Mouse (Mus musculus): ENCODE measurements around the gene Lrrc32. TPM values are rescaled to one million over a fixed set of nuclear protein-coding genes. Genes with fewer than 3 reads are reported as not detected.

Gene Lrrc32
- polyA plus RNA-seq, 1 experiment from 2014 or later = 5.7 TPM

DNA sequence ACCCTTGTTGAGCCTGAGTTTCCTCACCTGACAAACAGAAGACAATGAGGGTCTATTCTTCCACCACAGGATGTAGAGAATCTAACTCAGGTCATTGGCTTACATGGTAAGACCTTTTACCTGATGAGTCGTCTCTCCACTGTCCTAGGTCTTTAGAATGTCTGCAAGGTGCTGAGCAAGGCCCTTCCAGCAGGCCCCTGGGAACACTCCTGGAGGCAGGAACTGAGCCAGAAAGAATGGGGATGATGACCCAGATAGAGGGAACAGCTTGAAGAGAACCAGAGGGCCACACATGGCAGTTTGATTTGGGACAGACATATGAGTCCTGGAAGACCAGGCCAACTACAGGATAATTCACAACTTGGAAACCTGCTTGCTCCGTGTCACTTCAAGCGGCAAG, 53.2 kb downstream of the Lrrc32 start:
- Histone ChIP-seq H3K4me1 (peaks cover 16% of the 10 kb centered on the region; the same call in 1 of the 2 replicates), H3K36me3 (no peaks in the 10 kb centered on the region), H3K9ac (no peak overlapping the region), H3K4me2 (replicated peaks) (no peak overlapping the region), H3K27me3 (replicated peaks) (no peaks in the 10 kb centered on the region), H3K9me3 (no peaks in the 10 kb centered on the region), H3K27ac (no peak overlapping the region), H3K4me3 (no peak overlapping the region)
- ATAC-seq (ENCODE audit: low FRiP score, low read depth) = no peak
- WGBS = 89% methylated on average over 3 of the region's 3 CpGs

DNA sequence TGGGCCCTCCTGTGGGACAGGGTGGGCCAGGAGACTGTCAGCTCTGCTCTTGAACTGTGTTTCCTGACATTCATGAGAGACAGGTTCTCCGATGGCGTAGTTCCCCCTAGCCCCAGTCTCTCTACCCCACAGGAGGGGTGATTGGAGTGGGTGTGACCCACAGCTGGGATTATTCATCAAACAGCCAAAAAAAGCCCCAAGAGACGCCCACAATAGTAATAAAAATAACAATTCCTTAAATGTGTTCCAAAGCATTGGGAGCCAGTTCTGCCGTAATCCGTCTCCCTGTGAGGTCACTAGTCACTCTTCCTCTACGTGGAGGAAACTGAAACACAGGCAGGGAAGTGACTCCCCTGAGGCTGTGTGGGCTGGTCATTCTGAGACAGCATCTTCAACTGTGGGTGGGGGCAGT, 53.7 kb downstream of the Lrrc32 start:
- H3K4me3 ChIP-seq = no peak overlapping the region
- WGBS = 61% methylated on average over 6 of the region's 6 CpGs
- no peaks in the 10 kb centered on the region for H3K27me3 ChIP-seq (replicated peaks)
- H3K36me3 ChIP-seq = no peaks in the 10 kb centered on the region
- no peak for ATAC-seq (ENCODE audit: low FRiP score, low read depth)
- H3K4me2 ChIP-seq (replicated peaks) = no peak overlapping the region
- H3K9ac ChIP-seq = no peak overlapping the region
- H3K9me3 ChIP-seq = no peaks in the 10 kb centered on the region
- H3K27ac ChIP-seq = no peak overlapping the region
- H3K4me1 ChIP-seq = peaks cover 11% of the 10 kb centered on the region; the same call in 1 of the 2 replicates

DNA sequence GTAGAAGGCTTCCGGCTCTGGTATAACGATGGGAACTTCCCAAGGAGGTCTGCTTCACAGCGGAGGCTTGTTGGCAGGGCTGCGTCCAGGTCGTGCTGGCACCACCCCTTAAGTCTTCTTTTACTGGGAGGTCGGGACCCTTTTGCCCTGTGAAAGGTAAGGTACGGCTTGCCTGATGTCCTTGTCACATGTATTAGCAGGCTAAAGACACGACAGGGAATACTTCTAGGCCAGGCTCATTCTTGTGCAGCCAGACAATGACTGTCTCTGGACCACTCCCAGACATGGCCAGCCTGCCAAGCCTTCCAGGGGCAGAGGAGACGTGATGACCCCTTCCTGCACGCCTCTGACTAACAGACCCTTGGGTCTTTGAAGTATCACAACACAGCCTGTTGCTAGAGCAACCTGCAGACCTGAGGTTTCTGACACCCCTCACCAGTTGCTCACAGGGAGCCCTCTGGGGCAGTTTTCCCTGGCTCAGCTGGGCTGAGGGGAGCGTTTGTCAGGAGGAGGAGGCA, 54.8 kb downstream of the Lrrc32 start:
- Histone ChIP-seq H3K4me3 (no peak overlapping the region), H3K9me3 (no peaks in the 10 kb centered on the region), H3K4me2 (replicated peaks) (no peak overlapping the region), H3K27ac (no peak overlapping the region), H3K9ac (no peak overlapping the region), H3K4me1 (0 out of 2 replicates have a peak, but pooled peaks cover 3% of the 10 kb centered on the region), H3K36me3 (no peaks in the 10 kb centered on the region), H3K27me3 (replicated peaks) (no peaks in the 10 kb centered on the region)
- no peak for ATAC-seq (ENCODE audit: low FRiP score, low read depth)
- WGBS = 52% methylated on average over 11 of the region's 11 CpGs

DNA sequence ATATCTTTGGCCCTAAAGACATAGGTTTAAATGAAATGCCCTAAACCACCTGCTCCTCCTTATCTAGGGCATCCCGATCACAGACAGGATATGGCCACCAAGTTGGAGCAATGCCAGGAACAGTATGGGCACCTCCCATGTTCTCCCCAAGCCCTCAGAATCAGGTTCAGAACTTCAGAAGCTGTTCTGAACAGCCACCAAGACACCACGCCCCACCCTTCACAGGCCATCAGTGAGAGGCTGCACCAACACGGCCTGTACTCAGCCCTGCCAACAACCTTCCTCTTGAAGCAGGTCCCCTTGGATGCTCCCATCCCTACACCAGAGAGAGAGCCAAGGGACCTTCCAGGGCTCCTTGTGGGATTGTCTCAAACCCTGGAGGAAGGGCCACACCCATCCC, 55.5 kb downstream of the Lrrc32 start:
- H3K27me3 ChIP-seq (replicated peaks) = no peaks in the 10 kb centered on the region
- H3K9ac ChIP-seq = no peak overlapping the region
- no peak for ATAC-seq (ENCODE audit: low FRiP score, low read depth)
- H3K27ac ChIP-seq = no peak overlapping the region
- 75% methylated on average over 3 of the region's 3 CpGs for WGBS
- H3K36me3 ChIP-seq = no peaks in the 10 kb centered on the region
- H3K4me1 ChIP-seq = 0 out of 2 replicates have a peak, but pooled peaks cover 3% of the 10 kb centered on the region
- no peak overlapping the region for H3K4me3 ChIP-seq
- H3K9me3 ChIP-seq = no peaks in the 10 kb centered on the region
- H3K4me2 ChIP-seq (replicated peaks) = no peak overlapping the region

DNA sequence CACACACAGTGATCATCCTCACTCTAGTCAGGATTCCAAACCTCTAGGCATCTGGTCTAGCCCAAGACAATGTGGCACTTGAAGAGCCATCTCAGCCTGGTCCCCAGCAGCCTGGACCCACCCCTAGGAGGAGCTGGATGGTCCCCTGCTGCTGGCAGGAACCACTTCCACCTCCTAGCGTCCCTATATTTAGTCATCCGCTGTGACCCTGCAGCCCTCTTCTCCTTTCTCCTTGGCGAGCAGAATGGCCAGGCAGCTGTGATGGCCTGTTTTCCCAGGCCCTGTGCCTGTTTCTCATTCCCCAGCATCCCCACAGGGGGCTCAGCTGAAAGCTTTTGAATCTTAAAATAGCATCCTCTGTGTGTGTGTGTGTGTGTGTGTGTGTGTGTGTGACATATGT, 59.8 kb downstream of the Lrrc32 start:
- no peak overlapping the region for H3K4me3 ChIP-seq
- H3K27me3 ChIP-seq (replicated peaks) = no peaks in the 10 kb centered on the region
- H3K27ac ChIP-seq = no peak overlapping the region
- ATAC-seq (ENCODE audit: low FRiP score, low read depth) = no peak
- H3K9ac ChIP-seq = no peak overlapping the region
- no peaks in the 10 kb centered on the region for H3K4me1 ChIP-seq
- no peak overlapping the region for H3K4me2 ChIP-seq (replicated peaks)
- H3K9me3 ChIP-seq = no peaks in the 10 kb centered on the region
- WGBS = 44% methylated on average over 3 of the region's 3 CpGs
- H3K36me3 ChIP-seq = no peaks in the 10 kb centered on the region

DNA sequence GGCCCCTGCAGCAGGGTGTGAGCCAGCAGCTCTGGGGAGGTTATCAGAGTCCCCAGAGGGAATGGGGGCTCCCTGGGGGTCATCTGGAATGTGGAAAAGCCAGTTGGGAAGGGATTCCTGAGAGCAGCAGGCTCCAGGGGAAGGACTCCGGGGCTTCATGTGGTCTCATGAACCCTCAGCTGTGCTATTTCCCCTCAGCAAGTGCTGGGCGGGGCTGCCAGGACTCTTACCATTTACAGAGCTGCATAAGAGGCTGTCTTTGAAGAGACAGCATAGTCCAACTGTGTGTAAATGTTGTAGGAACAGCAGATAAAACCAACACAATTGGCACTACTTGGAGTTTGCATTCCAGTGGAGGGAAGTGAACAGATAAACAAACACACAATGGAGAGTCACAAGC, 61.5 kb downstream of the Lrrc32 start:
- Histone ChIP-seq H3K27ac (no peak overlapping the region; the same call in 1 of the 2 replicates), H3K36me3 (no peaks in the 10 kb centered on the region), H3K4me2 (replicated peaks) (no peak overlapping the region), H3K9me3 (no peaks in the 10 kb centered on the region), H3K4me1 (no peaks in the 10 kb centered on the region), H3K27me3 (replicated peaks) (no peaks in the 10 kb centered on the region), H3K4me3 (no peak overlapping the region), H3K9ac (no peak overlapping the region)
- WGBS = 46% methylated on average over 2 of the region's 2 CpGs
- ATAC-seq (ENCODE audit: low FRiP score, low read depth) = no peak

DNA sequence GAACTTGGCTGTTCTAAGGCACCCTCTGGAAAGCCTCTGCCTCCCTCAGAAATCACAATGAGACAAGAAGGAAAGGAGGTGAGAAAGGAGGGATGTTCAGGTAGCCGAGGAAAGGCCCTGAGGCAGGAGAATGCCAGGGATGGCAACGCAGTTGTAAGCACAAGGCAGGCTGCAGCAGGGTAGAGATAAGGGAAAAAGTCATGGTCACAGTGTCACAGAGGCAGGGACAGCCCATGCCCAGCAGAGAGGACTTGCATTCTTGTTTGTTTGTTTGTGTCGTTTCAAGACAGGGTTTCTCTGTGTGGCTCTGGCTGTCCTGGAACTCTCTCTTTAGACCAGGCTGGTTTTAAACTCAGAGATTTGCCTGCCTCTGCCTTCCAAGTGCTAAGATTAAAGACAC, 62.0 kb downstream of the Lrrc32 start:
- Histone ChIP-seq H3K4me1 (no peaks in the 10 kb centered on the region), H3K9ac (no peak overlapping the region), H3K4me2 (replicated peaks) (no peak overlapping the region), H3K27ac (no peak overlapping the region), H3K9me3 (no peaks in the 10 kb centered on the region), H3K27me3 (replicated peaks) (no peaks in the 10 kb centered on the region), H3K36me3 (no peaks in the 10 kb centered on the region), H3K4me3 (no peak overlapping the region)
- WGBS = 73% methylated on average over 3 of the region's 3 CpGs
- no peak for ATAC-seq (ENCODE audit: low FRiP score, low read depth)

Other genes with a start within 250 kb of the Lrrc32 start
- gene Acer3, start 168.1 kb upstream of the Lrrc32 start, polyA plus RNA-seq (2016; fragmentation: Nextera tagmentation; extraction: Ambion mirVana) = 15.8 and 20.0 TPM in 2 replicates
- 7.7 and 8.3 TPM in 2 replicates for gene Tsku, start 128.0 kb upstream of the Lrrc32 start, polyA plus RNA-seq (2016; fragmentation: Nextera tagmentation; extraction: Ambion mirVana)
- gene Gucy2d, start 48.9 kb upstream of the Lrrc32 start, polyA plus RNA-seq (2016; fragmentation: Nextera tagmentation; extraction: Ambion mirVana) = not detected in 2 replicates
- gene Emsy, start 167.5 kb downstream of the Lrrc32 start, polyA plus RNA-seq (2016; fragmentation: Nextera tagmentation; extraction: Ambion mirVana) = 40.3 and 46.0 TPM in 2 replicates
- gene Thap12, start 213.8 kb downstream of the Lrrc32 start, polyA plus RNA-seq (2016; fragmentation: Nextera tagmentation; extraction: Ambion mirVana) = 67.2 and 72.0 TPM in 2 replicates